Mouse (Mus musculus): ENCODE measurements at regions not wholly inside any gene's neighbourhood (a gene's known extent, or its start where the extent isn't known, plus 50 kb on each side); places are given as distances from the start of the nearest gene placed in this dataset.
"Not testable (repeated sequence)": the region's sequence is repeated elsewhere in the genome, so short reads cannot be mapped to it uniquely, and the experiment has no call there.

DNA sequence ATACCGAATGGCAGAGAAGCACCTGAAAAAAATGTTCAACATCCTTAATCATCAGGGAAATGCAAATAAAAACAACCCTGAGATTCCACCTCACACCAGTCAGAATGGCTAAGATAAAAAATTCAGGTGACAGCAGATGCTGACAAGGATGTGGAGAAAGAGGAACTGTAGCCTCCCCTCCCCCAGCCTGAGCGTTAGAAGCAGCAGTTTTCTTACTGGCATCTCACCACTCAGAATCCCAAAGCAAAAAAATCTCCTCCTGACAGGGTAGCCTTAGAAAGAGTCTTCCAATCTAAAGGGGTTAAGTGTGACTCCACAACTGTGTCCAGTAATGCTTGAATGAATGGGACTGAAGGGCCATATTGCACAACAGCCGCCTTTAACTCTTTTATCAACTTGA is 819.9 kb upstream of the Gm8797 start:
- DNase-seq (ENCODE audit: low spot score in 2 of 2), result not testable (repeated sequence)

DNA sequence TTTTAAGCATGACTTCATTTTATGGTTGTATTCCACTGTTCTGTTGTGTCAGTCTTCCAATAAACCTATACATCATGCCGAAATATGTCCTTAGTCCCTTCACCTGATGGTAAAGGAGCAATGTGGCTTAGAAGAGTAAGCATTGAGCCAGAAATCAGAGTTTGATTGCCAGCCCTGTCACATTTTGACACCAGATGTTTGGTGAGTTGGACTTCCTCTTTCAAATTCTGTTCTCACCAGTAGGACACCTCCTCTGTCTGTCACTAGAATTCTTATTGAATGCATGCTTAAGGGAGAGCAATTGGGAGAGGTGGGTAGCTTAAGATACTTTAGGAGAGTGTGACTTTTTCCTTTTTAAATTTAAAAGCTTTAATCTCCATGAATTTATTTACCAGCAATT is 779.1 kb upstream of the Gm8797 start:
- DNase-seq (ENCODE audit: low spot score in 2 of 2), result no peak

DNA sequence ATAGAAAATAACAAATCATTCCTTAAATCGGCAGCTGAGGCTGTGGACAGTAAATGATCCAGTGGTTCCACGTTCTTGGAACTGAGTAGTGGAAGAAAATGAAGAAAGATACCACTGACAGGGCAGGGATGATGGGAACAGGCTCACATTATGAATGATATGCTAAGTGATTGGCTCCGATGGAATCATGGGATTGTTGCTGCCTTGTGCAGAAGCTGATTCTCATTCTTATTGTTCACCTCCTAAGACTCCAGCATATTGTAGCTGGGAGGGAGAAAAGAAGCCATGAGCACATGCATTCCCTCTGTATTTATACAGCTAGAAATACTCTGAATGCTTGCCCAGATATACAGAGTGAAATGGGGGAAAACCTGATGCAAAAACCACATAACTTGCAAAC is 777.3 kb upstream of the Gm8797 start:
- no peak for DNase-seq (ENCODE audit: low spot score in 2 of 2)

DNA sequence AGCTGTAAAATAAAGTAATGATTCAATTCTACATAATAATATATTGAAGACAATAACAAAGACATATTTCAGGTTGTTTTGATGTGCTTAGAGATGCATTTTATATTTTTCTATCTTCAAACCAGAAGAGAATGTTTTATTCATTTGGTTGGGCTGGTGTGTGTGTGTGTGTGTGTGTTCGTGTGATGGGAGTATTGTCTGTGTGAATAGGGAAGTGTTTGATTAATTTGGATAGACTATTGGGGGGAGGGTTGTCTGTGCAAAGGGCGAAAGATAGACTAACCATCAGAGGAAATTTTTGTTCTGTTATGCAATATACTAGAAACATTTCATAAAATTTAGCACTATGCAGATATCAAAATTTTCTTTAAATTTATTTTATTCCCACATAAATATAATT is 776.8 kb upstream of the Gm8797 start:
- DNase-seq (ENCODE audit: low spot score in 2 of 2), result no peak

DNA sequence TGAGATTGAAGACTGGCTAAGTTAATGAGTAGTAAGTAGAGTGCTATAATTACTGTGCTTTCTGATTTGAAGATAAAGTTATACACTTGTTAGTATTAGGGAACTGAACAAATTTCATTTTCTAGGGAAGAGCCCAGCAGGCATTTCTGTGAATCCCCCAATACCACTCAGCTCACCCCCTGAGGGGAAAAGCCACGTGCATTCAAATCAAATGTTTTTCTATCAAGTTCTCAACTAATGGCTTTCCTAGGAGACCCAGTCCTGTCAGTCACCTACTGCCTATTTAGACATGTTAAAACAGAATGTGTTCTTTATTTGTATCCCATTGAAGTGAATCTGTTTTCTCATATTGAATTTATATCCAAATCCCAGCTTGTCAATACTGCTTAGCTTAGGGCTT is 775.9 kb upstream of the Gm8797 start:
- DNase-seq (ENCODE audit: low spot score in 2 of 2), result no peak

DNA sequence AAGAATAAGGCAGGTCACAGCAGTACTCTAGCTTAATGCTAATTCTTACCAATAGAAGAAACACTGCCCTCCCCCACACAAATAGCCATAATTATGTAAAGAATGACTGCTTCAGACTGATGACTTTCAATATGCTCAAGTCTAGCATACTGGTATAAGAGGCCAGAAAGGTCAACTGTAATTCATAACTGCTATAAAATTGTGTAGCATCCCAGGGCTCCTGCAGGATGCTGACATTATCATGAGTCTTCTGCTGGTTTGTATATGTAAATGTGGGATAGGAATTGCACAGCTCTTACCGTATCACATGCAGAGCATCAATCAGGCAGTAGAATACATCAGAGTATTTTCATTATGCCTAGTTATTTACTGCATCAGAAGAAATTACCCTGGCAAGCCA is 774.3 kb upstream of the Gm8797 start:
- DNase-seq (ENCODE audit: low spot score in 2 of 2), result no peak

DNA sequence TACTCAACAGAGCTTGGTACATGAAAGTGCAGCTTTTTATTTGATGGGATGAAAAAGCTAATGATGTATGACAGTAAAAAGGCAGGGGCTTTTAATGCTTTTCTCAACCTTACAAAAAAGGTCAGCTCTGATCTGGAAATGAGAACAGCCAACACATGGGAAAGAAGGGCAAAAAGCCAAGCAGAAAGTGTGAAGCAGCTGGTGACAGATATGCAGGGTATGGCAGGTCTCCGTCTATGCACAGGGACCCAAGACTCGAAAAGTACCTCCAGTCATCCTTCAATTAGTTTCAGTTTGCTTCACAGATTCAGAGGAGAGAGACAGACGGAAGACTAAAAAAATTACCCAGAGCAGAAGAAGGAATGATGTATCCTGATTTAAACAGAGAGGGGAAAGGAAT is 732.9 kb upstream of the Gm8797 start:
- no peak for DNase-seq (ENCODE audit: low spot score in 2 of 2)
